Mouse (Mus musculus) midbrain, embryonic 11.5 days (tissue): ENCODE data around the gene Tfr2. TPM values are rescaled to one million over a fixed set of nuclear protein-coding genes. Genes with fewer than 3 reads are reported as not detected.

Source experiments
- ATAC-seq: fragments of 200-750 bp; cut with Nextera tagmentation; 2 replicates; pipeline ENCODE4 v1.8.0; 2017; ENCODE audit warnings: moderate TSS enrichment, moderate library complexity; ENCODE audit not compliant: low FRiP score
- DNase-seq: peaks from one replicate; pipeline ENCODE4 v3.0.0; 2015; ENCODE audit warnings: low spot score; ENCODE audit errors: missing footprints
- H3K27ac ChIP-seq: fragments of 300-500 bp; sonication (generic); 2 replicates; pipeline ENCODE4 v1.5.1; 2014; ENCODE audit warnings: low read depth, low read length
- H3K27me3 ChIP-seq: fragments of 300-500 bp; sonication (generic); 2 replicates; pipeline ENCODE4 v1.6.1; 2014; ENCODE audit warnings: mild to moderate bottlenecking, low read length, moderate library complexity, mixed read lengths; ENCODE audit not compliant: control insufficient read depth, insufficient read depth
- H3K36me3 ChIP-seq: fragments of 300-500 bp; sonication (generic); 2 replicates; pipeline ENCODE4 v1.6.1; 2014; ENCODE audit warnings: mild to moderate bottlenecking, low read length, moderate library complexity, mixed read lengths; ENCODE audit not compliant: control insufficient read depth, insufficient read depth
- H3K4me1 ChIP-seq: fragments of 300-500 bp; sonication (generic); 2 replicates; pipeline ENCODE4 v1.6.1; 2014; ENCODE audit warnings: low read length; ENCODE audit not compliant: control insufficient read depth, insufficient read depth
- H3K4me2 ChIP-seq: fragments of 300-500 bp; sonication (generic); 2 replicates; pipeline ENCODE4 v1.6.1; 2014; ENCODE audit warnings: mild to moderate bottlenecking, moderate library complexity
- H3K4me3 ChIP-seq: fragments of 300-500 bp; sonication (generic); 2 replicates; pipeline ENCODE4 v1.5.1; 2014; ENCODE audit warnings: low read depth, low read length
- H3K9ac ChIP-seq: fragments of 300-500 bp; sonication (generic); 2 replicates; pipeline ENCODE4 v1.6.1; 2014; ENCODE audit warnings: low read length
- H3K9me3 ChIP-seq: fragments of 300-500 bp; sonication (generic); 2 replicates; pipeline ENCODE4 v1.6.1; 2016; ENCODE audit warnings: low read length; ENCODE audit not compliant: control insufficient read depth
- WGBS: fragments of 180-500 bp; shearing (Covaris S2); extraction: QIAGEN DNeasy Blood & Tissue Kit; methylation state at CpG from one replicate; pipeline ENCODE4 v1.1.7; 2014; 5-methylcytosine and 5-hydroxymethylcytosine counted together
- polyA plus RNA-seq: library from polyadenylated mRNA; unstranded; fragments of >200 nt; fragmentation: Nextera tagmentation; extraction: Ambion mirVana; gene quantifications from 2 replicates; pipeline ENCODE4 v1.2.1, GENCODE M21; 2014

The Tfr2 gene
- polyA plus RNA-seq, 1 experiment from 2014 or later, result 2.0 TPM

- H3K27me3 ChIP-seq, result no peaks in the 10 kb centered on the region
- H3K9me3 ChIP-seq, result no peaks in the 10 kb centered on the region
- WGBS, result 1% methylated on average over 22 of the region's 22 CpGs
- H3K9ac ChIP-seq, result peak overlapping the region; percentile 57; the same call in 1 of the 2 replicates
- no peaks in the 10 kb centered on the region; the same call in 1 of the 2 replicates for H3K36me3 ChIP-seq
- DNase-seq, result peak; percentile 95
- ATAC-seq, result no peak
- H3K4me3 ChIP-seq, result peak overlapping the region; percentile 49
- no peak overlapping the region for H3K27ac ChIP-seq
- peaks cover 14% of the 10 kb centered on the region for H3K4me1 ChIP-seq
- peak overlapping the region; percentile 92 for H3K4me2 ChIP-seq
These were observed 31.7 kb downstream of the Tfr2 start for GRCm38 (mm10) chr5:137601365-137601729.

GRCm38 (mm10) chr5:137607860-137608653 lies 38.4 kb downstream of the Tfr2 start:
- DNase-seq (peak; percentile 86), ATAC-seq (no peak)
- peak overlapping the region; percentile 13; the same call in 1 of the 2 replicates for H3K4me2 ChIP-seq
- H3K27ac ChIP-seq, result no peak overlapping the region
- no peaks in the 10 kb centered on the region; the same call in 1 of the 2 replicates for H3K27me3 ChIP-seq
- peaks cover 26% of the 10 kb centered on the region for H3K4me1 ChIP-seq
- no peaks in the 10 kb centered on the region for H3K36me3 ChIP-seq
- 10% methylated on average over 26 of the region's 26 CpGs for WGBS
- H3K9me3 ChIP-seq, result no peaks in the 10 kb centered on the region
- H3K9ac ChIP-seq, result peak overlapping the region; percentile 36
- 0 out of 2 replicates have a peak overlapping the region, but pooled peaks have one; percentile 3 for H3K4me3 ChIP-seq

- Histone ChIP-seq H3K9me3 (no peaks in the 10 kb centered on the region), H3K36me3 (no peaks in the 10 kb centered on the region), H3K4me3 (0 out of 2 replicates have a peak overlapping the region, but pooled peaks have one; percentile 3), H3K27me3 (no peaks in the 10 kb centered on the region; the same call in 1 of the 2 replicates), H3K9ac (peak overlapping the region; percentile 36), H3K4me1 (peaks cover 26% of the 10 kb centered on the region), H3K4me2 (peak overlapping the region; percentile 13; the same call in 1 of the 2 replicates), H3K27ac (no peak overlapping the region)
- no peak for DNase-seq
- no peak for ATAC-seq
- WGBS, result 14% methylated on average over 23 of the region's 23 CpGs
These were observed 39.1 kb downstream of the Tfr2 start for GRCm38 (mm10) chr5:137608654-137609190.

- 63% methylated on average over 3 of the region's 3 CpGs for WGBS
- ATAC-seq (no peak), DNase-seq (no peak)
- Histone ChIP-seq H3K9me3 (no peaks in the 10 kb centered on the region), H3K36me3 (no peaks in the 10 kb centered on the region), H3K4me3 (no peak overlapping the region), H3K4me1 (peaks cover 26% of the 10 kb centered on the region), H3K27ac (no peak overlapping the region), H3K4me2 (no peak overlapping the region), H3K27me3 (no peaks in the 10 kb centered on the region; the same call in 1 of the 2 replicates), H3K9ac (no peak overlapping the region)
These were observed 39.7 kb downstream of the Tfr2 start for GRCm38 (mm10) chr5:137609292-137609691.

GRCm38 (mm10) chr5:137610056-137610455 lies 40.4 kb downstream of the Tfr2 start:
- no peaks in the 10 kb centered on the region; the same call in 1 of the 2 replicates for H3K27me3 ChIP-seq
- no peak for ATAC-seq
- H3K9me3 ChIP-seq, result no peaks in the 10 kb centered on the region
- no peak for DNase-seq
- 80% methylated on average over 4 of the region's 4 CpGs for WGBS
- H3K4me3 ChIP-seq, result no peak overlapping the region
- H3K27ac ChIP-seq, result no peak overlapping the region
- no peak overlapping the region for H3K4me2 ChIP-seq
- H3K4me1 ChIP-seq, result peaks cover 26% of the 10 kb centered on the region
- no peaks in the 10 kb centered on the region for H3K36me3 ChIP-seq
- peak overlapping the region; percentile 30; the same call in 1 of the 2 replicates for H3K9ac ChIP-seq

GRCm38 (mm10) chr5:137610548-137611244 lies 41.1 kb downstream of the Tfr2 start:
- no peaks in the 10 kb centered on the region for H3K36me3 ChIP-seq
- peak; percentile 15; the same call in 1 of the 2 replicates for ATAC-seq
- WGBS, result 17% methylated on average over 11 of the region's 12 CpGs
- H3K4me1 ChIP-seq, result peaks cover 26% of the 10 kb centered on the region
- H3K27me3 ChIP-seq, result no peaks in the 10 kb centered on the region; the same call in 1 of the 2 replicates
- H3K4me3 ChIP-seq, result no peak overlapping the region
- peak overlapping the region; percentile 22 for H3K4me2 ChIP-seq
- H3K27ac ChIP-seq, result peak overlapping the region; percentile 40; the same call in 1 of the 2 replicates
- DNase-seq, result peak; percentile 87
- H3K9me3 ChIP-seq, result no peaks in the 10 kb centered on the region
- peak overlapping the region; percentile 30 for H3K9ac ChIP-seq

GRCm38 (mm10) chr5:137611245-137611602 lies 41.6 kb downstream of the Tfr2 start:
- H3K27ac ChIP-seq, result peak overlapping the region; percentile 40; the same call in 1 of the 2 replicates
- 45% methylated on average over 6 of the region's 6 CpGs for WGBS
- H3K4me1 ChIP-seq, result peaks cover 26% of the 10 kb centered on the region
- H3K9me3 ChIP-seq, result no peaks in the 10 kb centered on the region
- DNase-seq (peak; percentile 87), ATAC-seq (0 out of 2 replicates have a peak, but pooled peaks have one; percentile 28)
- H3K27me3 ChIP-seq, result no peaks in the 10 kb centered on the region; the same call in 1 of the 2 replicates
- no peak overlapping the region for H3K4me3 ChIP-seq
- no peaks in the 10 kb centered on the region for H3K36me3 ChIP-seq
- peak overlapping the region; percentile 30 for H3K9ac ChIP-seq
- H3K4me2 ChIP-seq, result peak overlapping the region; percentile 22; the same call in 1 of the 2 replicates

GRCm38 (mm10) chr5:137613076-137613475 lies 43.4 kb downstream of the Tfr2 start:
- 0 out of 2 replicates have a peak, but pooled peaks have one; percentile 15 for ATAC-seq
- Histone ChIP-seq H3K4me3 (no peak overlapping the region), H3K4me1 (peaks cover 26% of the 10 kb centered on the region), H3K9ac (peak overlapping the region; percentile 3; the same call in 1 of the 2 replicates), H3K4me2 (no peak overlapping the region), H3K27ac (no peak overlapping the region; the same call in 1 of the 2 replicates), H3K36me3 (no peaks in the 10 kb centered on the region), H3K9me3 (no peaks in the 10 kb centered on the region), H3K27me3 (no peaks in the 10 kb centered on the region; the same call in 1 of the 2 replicates)
- 69% methylated on average over 5 of the region's 5 CpGs for WGBS
- no peak for DNase-seq
